Mouse (Mus musculus) c-Kit-positive CD71-negative TER-119-negative erythroid progenitor cells, embryonic 14.5 days (primary cell): ENCODE measurements around the gene Nosip.
"Not testable (repeated sequence)": the region's sequence is repeated elsewhere in the genome, so short reads cannot be mapped to it uniquely, and the experiment has no call there.

Source experiments
- DNase-seq: peaks from one replicate; pipeline ENCODE4 v3.0.0-alpha.2; 2013; ENCODE audit warnings: low read depth

Nosip gene

DNA sequence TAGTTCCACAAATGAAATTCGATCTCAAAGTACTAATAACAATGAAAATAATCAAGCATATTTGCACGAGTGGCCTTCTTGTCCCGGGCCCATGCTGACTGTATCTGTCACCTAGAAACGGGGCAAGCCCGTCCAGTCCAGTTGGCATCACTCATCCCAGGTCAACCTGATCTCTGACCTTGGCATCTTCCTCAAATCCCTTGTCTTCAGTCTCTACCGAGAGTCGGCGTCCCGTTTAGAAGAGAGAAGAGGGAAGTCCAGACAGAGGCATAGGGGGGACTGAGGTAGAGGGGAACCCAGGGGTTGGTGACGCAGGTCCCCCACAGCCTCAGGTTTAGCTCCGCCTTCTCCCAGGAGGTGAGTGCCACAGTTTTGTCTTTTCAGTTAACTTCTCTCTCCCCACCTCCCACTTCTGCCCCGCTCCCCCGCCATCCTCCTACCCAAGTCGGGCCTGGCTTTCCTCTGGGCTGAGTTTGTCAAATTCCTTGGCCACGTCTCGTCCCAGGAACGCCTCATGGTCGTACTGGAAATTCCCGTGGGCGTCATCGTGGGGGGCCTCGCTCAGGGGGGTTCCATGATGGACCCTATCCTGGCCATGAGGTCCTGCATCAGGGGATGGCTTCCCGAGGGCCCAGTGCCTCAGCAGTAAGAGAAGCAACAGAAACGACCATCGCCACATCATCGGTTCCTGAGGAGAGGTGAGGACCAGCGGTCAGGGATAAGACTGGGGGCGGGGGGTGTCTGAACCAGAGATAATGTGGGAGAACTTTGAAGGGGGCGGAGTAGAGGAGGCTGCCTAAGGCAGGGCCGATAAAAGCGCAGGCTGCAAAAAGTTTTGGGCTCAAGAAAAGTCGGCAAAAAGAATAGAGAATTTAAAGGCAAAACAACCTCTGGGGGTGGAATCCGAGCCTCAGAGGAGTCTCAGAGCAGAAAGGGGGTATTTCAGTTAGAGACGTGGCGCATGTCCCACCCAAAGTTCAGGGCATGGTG is 29.1 kb downstream of the Nosip start:
- no peak for DNase-seq

DNA sequence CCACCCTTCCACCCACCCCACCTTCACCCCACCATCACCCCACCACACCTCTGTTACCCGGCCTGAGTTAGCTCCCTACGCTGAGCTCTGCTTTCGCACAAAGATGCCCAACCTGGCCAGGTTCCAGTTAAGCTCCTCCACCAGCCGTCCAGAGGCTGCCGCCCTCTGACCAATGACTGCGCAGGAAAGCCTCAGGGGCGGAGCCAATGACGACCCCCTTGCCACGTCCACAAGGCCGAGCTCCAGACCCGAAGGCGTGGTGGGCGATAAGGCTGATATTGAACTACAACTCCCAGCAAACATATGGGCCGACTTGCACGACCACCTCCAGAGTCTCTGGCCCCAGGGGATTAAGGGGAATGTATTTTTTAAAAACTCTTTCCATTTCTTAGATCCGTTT is 29.8 kb downstream of the Nosip start, which contains the start of gene Rcn3:
Gene Rcn3 (minus strand): TSS at position 174 of the 400 bp plus-strand sequence.
- DNase-seq, result peak; percentile 62

DNA sequence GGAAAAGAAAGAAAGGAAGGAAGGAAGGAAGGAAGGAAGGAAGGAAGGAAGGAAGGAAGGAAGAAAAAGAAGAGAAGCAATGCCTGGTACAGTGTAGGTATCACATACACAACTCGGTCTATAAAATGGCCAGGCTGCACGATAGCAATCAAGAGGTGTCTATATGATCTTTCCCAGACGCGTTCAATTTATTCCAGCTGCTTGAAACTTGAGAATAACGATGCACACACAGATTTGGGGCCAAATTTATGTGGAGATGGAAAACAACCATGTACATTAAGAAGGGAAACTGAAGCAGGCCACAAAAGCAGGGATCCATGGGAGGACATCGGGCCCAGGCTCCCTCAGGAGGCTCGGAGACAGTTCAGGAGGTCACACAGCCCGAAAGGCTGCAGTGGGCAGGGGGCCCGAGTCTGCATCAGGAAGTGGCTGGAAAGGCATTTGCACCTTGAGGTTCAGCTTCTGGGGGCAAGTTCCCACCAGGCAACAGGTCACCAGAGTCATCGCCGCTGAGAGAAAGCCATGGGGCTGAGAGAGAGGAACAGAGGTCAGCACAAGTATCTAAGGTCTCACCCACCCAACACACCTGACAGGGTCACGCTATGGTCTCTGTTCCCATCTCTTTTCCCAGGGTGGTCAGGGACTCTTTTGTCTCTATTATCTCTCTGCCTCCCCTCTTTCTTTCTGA is 30.7 kb downstream of the Nosip start:
- no peak for DNase-seq

DNA sequence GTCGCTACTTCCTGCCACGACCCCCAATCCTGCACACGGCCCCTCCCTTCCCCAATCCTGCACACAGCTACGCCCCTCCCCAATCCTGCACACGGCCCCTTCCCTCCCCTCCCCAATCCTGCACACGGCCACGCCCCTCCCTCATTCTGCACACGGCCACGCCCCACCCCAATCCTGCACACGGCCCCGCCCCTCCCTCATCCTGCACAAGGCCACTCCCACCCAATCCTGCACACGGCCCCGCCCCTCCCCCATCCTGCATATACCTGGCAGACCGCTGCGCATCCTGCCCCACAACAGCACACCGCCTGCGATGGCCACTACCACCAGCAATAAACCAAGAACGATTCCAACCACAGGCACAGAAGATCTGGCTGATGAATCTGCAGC is 31.3 kb downstream of the Nosip start:
- no peak for DNase-seq

DNA sequence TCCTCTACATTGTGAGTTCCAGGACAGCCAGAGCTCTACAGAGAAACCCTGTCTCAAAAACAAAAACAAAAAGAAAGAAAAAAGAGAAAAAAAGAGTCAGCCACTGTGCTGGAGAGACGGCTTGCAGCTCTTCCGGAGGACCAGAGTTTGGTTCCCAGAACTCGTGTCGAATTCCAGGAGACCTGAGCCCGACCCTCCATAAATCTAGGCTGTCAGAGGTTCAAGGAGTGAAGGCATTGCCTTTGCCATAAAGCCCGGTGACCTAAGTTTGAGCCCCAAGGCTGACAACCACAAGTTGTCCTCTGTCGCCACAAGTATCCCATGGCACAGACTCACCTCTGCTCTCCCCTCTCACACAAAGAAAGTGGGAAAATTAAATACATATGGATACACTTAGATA is 31.9 kb downstream of the Nosip start:
- DNase-seq, result no peak

DNA sequence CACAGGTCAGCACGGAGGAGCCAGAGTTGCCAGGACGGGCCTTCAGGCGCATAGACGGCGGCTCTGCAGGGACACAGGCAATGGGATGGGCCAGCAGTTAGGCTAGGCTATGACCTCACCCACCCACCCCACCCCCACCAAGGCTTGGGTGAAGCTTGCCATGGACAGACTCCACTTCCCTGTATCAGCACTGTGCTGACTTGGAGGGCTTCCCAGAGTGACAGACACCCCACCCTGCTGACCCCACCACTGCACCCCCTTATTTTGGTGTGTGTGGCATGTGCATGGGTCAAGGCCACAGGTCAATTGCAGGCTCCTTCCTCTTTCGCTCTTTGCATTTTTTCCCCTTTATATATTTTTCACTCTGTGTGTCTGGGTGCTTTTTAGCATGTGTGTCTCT is 33.1 kb downstream of the Nosip start:
- no peak for DNase-seq

DNA sequence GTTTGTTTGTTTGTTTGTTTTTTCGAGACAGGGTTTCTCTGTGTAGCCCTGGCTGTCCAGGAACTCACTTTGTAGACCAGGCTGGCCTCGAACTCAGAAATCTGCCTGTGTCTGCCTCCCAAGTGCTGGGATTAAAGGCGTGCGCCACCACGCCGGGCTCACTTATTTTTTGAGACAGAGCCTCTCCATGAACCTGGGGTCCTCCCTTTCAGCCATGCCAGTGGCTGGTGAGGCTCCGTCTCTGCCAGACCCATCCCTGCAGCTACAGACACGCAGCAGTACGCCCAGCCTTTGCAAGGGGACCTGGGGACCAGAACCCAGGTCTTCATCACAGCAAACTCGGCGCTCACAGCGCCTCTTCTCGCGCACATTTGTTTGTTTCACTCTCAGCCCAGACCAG is 33.7 kb downstream of the Nosip start:
- DNase-seq, result not testable (repeated sequence)

DNA sequence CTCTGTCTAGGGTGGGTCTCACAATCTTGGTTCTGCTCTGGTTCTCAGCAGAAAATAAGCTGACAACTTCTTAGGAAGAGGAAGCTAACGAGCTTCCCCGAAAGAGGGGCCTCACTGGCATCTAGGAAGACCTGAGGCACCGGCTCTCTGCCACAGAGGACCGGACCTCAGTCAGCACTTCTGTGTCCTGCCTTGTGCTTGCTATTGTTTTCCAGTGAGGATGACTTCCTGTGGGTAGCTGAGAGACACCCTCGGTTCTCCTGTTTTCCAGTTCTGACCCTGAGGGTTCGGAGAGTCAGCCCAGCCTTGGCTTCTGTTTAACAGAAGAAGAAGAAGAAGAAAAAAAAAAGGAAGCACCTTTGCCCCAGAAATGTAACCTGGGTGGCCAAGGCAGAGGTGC is 35.2 kb downstream of the Nosip start:
- DNase-seq, result no peak

DNA sequence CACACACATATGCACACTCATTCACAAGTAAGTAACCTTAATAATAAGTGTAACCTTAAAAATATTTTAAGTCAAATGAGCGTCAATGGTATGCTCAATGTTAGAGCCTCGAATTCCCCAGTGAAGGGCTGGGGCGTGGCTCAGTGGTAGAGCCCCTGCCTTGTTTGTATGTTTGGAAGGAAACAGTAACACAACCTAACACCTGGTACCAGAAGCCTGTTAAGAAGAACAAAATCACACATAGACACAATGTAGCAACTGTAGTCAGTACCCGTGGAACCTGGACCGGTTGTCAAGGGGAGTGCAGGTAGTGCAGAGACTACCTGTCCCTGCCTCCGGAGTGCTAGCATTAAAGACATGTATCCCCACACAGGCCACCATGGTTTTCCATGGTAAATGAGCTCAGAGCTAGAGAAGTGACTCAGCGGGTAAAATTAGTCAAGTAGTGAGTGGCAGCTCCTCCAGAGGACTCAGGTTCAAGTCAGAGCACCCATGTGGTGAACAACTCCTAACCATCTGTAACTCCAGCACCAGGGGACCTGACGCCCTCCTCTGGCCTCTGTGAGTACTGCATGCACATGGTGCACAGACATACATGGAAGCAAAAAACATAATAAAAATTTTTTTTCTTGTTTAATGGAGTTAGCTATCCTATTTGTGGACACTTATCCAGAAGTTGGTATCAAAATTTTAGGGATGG is 36.5 kb downstream of the Nosip start:
- DNase-seq, result no peak

DNA sequence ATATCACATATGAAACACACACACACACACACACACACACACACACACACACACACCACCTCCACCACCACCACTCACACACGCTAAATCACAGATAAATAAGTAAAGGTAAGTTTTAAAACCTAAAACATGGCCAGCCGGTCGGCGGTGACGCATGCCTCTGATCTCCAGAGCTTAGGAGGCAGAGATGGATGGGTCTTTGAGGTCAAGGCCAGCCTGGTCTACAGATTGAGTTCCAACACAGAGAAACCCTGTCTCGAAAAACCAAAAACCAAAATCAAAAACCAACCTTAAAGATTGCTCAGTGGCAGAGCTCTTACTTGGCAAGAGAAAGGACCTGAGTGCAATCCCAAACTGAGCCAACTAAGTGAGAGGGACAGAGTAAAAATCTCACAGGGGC is 37.8 kb downstream of the Nosip start:
- no peak for DNase-seq

DNA sequence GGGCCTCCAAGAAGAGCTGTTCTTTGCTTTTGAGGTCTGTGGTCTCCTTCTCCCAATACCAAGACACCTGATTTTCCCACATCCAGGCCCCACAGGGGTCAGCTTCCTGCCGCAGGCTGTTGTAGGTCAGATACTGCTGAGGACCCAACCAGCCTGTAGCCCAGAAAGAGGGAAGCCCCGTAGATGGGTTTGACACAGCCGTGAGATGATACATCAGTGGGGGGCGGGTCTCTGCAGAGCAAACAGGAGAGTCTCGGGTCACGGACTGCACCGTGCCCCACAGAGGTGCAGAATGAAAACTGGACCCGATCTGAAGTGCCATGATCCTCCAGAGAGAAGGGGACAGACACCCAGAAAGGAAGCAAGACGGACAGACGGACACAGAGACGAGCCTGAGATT is 40.2 kb downstream of the Nosip start:
- no peak for DNase-seq

DNA sequence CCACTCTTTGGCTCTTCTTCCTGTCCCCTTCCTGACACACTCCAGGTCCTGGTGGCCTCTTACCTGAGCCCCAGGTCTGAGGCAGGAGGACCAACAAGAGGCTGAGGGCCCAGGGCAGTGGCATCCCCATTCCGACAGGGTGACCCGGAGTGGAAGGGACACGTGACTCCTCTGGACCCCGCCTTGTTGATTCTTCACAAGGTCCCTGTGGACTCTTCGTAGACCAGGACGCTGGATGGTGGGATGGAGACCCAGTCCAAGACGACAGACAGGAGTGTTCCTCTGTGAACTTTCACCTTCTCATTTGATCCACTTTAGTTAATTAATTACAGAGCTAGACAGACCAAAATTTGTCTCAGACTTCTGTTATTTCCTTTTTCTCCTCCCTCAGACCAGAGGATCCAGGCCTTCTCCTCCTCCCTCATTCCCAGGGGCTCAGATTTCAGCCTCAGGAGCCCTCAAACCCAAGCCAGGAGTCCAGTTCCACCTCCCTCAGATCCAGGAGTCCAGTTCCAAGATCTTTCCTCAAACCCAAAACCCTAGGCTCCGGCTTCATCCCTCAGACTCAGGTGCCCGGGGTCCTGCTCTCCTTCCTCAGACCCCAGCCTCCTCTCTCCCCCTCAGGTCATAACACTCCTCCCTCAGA is 40.8 kb downstream of the Nosip start:
- no peak for DNase-seq

DNA sequence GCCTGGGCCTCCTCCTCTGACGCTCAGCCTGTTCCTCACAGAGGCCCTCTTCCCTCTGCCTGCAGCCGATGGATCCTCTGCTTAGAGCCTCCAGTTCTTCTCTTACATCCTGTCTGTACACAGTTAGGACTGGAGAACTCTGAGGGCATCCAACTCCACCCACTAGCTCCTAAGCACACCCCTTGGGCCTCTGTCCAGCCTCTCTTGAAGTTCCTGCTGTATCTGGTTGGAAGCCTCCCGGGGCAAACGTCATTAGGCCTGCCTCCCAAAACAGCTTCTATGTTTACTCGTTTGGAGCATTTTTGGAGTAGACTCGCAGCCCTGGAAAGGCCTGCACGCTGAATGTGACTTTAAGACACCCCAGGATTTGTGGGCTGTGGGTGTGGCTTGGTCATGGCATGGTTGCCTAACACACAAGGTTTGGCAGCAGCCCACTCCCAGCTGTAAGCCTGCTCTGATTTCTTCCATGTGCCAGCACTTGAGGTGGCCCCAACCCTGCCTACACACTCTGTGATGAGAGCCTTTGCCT is 41.5 kb downstream of the Nosip start, which contains the start of gene Fcgrt:
Gene Fcgrt (minus strand): TSS at position 200 of the 529 bp plus-strand sequence.
- no peak for DNase-seq

DNA sequence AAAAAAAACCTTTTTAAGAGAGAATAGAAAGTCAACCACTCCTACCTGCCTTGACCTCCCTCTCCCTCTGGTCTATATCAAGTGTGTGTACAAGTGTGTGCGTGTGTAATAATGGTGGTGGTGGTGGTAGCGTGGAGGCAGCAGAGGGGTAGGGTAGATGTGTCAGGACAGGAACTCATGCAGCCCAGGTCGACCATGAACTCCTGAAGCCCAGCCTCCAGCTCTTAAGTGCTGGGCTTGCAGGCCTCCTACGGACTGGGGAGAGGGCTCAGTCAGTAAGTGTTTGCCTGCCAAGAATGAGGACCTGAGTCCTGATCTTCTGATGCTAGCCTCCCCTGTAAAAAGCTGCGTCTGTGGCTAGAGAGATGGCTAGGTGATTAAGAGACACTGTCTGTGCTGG is 42.7 kb downstream of the Nosip start:
- no peak for DNase-seq

DNA sequence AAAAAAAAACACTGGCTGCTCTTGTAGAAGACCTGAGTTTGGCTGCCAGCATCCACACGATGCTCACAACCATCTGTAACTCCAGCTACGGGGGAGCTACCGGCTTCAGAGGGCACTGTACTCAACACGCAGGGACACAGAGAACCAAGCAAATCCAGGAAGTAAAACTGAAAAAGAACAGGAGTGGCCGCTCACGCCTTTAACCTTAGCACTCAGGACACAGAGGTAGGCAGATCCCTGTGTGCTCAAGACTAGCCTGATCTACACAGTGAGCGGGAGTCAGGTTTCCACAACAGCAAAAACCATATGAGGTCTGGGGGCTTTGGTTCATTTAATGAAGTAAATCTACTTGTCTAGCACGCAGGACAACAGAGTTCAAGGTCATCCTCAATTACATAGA is 43.3 kb downstream of the Nosip start:
- DNase-seq, result no peak

DNA sequence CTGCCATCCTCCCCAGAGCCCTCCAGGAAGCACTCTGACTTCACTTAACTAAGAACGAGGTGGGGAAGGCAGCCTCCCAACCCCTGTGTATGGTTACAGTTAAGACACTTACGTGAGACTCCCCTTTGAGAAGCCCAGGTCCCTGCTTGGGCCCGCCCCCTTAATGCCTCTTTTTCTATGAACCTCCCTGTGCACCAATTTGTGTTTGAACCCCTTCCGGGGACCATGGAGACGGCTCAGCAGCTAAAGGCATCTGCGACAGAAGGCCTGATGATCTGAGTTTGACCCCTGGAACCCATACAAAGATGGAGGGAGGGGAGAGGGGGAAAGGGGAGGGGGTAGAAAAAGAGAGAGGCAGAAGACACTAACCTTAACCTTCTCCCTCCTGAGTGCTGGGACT is 44.2 kb downstream of the Nosip start:
- DNase-seq, result no peak

DNA sequence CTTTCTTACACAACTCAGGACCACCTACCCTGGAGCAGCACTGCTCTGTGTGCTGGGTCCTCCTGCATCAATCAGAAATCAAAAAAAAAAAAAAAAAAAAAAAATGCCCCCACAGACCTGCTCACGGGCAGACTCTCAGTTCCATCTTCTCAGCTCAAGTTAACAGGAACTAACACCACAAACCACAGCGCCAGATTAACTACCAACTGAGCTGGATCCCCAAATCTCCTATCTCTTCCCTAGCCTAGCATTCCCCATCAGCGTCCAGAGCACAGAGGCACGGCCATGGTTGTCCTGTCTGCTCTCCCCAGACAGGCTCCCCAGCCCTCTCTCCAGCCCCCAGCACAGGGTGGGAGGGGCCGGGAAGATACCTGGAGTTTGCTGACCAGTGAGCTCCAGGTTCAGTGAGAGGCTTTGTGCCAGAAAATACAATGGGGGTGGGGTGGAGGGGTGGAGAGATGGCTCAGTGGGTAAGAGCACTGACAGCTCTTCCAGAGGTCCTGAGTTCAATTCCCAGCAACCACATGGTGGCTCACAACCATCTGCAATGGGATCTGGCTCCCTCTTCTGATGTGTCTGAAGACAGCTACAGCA is 44.9 kb downstream of the Nosip start:
- DNase-seq, result no peak

DNA sequence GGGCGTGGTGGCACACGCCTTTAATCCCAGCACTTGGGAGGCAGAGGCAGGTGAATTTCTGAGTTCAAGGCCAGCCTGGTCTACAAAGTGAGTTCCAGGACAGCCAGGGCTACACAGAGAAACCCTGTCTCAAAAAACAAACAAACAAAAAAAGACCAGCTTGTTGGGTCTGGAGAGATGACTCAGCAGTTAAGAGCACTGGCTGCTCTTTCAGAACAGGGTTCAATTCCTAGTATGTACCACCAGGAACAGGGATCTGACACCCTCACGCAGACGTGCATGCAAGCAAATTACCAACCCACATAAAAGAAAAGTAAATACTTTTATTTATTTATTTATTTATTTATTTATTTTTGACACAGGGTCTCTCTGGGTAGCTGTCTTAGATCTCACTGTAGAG is 47.9 kb downstream of the Nosip start:
- DNase-seq, result not testable (repeated sequence)

DNA sequence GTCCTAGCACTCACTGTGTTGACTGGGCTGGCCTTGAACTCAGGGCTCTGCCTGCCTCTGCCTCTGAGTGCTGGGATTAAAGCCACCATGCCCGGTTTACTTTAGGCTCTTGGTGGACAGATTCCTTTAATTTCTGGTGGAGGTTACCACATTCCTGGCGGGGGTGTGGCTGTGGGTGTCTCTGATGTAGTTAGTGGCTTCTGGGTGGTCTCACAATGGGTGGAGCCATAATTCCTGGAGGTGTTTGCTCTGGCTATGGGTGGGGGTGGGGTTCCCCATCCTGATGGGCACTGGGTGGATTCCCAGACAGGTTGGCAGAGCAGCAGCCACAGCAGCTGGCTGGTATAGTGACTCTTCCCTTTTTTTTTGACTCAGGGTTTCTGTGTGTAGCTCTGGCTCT is 49.7 kb downstream of the Nosip start:
- no peak for DNase-seq

DNA sequence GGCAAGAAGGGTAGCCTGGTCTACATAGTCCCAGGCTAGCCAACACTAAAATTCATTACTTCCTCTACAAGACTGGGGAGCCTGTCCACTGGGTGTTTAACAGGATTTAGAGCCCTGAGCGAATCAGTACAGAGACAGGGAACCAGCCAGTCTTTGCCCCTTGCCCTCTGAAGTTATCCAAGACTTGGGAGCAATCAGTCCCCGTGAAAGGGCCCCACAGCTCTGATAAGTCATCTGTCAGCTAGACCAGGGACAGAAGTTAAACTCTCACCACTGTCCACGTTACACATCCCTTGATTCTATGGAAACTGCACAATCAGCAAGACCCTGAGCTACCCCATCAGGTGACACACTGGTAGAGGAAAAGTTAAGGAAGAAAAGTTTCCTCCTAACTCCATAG is 50.3 kb downstream of the Nosip start:
- DNase-seq, result no peak

DNA sequence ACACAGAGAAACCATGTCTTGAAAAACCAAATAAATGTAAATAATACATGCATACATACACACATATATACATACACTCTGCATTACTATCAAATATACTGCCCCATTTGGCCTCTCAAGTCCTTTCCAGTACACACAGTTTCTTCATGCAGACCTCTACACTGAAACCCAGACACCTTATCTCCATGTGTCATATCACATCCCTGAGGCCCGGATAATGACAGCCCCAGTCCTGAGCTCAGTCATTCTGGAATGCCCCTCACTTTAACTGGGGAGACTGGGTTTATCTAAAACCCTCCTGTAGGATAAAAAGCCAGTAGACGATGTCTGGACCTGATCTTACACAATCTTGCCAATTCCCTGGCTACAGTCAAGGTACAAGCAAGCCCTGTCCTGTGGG is 51.2 kb downstream of the Nosip start:
- DNase-seq, result no peak
